Comparison of ENCODE assay signal across 13 mouse cellular contexts in genomic region chr10:42029502-42029901, GRCm38 (mm10). TPM values are rescaled to one million over a fixed set of nuclear protein-coding genes. Genes with fewer than 3 reads are reported as not detected.
A peak's percentile ranks its signal among the peaks of the same experiment; 100 is the strongest.
DNase-seq lines count a peak whose midpoint lies in the region; ATAC-seq and TF ChIP-seq lines count a peak whose summit lies in the region.
"Had no signal": no experiment of that assay in that cellular context is flagged by ENCODE, and none has a peak within 500 bp of the region (broad histone marks: within the 10 kb centered on the region; RNA-seq: fewer than 3 reads in every experiment).

No protein-coding gene starts in this region.

- TF ChIP-seq POLR2A in ES-Bruce4 (IDR thresholded peaks at IDR 0.05; ENCODE audit: insufficient read depth, low read length): no peak

- 72% methylated on average over 5 of the region's 5 CpGs for WGBS in hindbrain, postnatal 0 days
- 74% methylated on average over 5 of the region's 5 CpGs for WGBS in hindbrain, embryonic 12.5 days
- WGBS in forebrain, embryonic 11.5 days: 79% methylated on average over 5 of the region's 5 CpGs

- no peak for DNase-seq in hindbrain, postnatal 0 days (ENCODE audit: low spot score)
- DNase-seq in c-Kit-negative CD71-positive TER-119-positive erythroid progenitor cells, embryonic 14.5 days (ENCODE audit: low read depth, low spot score): peak; percentile 4
- peak; percentile 20 for DNase-seq in naive thymus-derived CD4-positive, alpha-beta T cell, adult 2 months (ENCODE audit: low read depth)
- DNase-seq in forebrain, embryonic 11.5 days (ENCODE audit: low spot score): no peak
- DNase-seq: heart, adult 18-20 months; kidney, postnatal 14 days; lung, postnatal 36 days had no signal

- no peak overlapping the region for H3K4me2 ChIP-seq in hindbrain, postnatal 0 days (ENCODE audit: low read depth, low read length)
- no peak overlapping the region for H3K4me2 ChIP-seq in hindbrain, embryonic 12.5 days (replicated peaks)
- H3K4me2 ChIP-seq in forebrain, embryonic 11.5 days (ENCODE audit: low read depth, low read length, severe bottlenecking): no peak overlapping the region
- H3K4me2 ChIP-seq: forebrain, embryonic 15.5 days; hindbrain, embryonic 13.5 days had no signal

- no peaks in the 10 kb centered on the region for H3K36me3 ChIP-seq in hindbrain, postnatal 0 days (ENCODE audit: insufficient read depth, low read length)
- no peaks in the 10 kb centered on the region for H3K36me3 ChIP-seq in hindbrain, embryonic 12.5 days
- H3K36me3 ChIP-seq in ES-Bruce4 (ENCODE audit: control insufficient read depth, insufficient read depth, low read length, poor library complexity, severe bottlenecking): no peaks in the 10 kb centered on the region
- no peaks in the 10 kb centered on the region for H3K36me3 ChIP-seq in forebrain, embryonic 11.5 days (ENCODE audit: control insufficient read depth, insufficient read depth, low read length)
- H3K36me3 ChIP-seq: forebrain, embryonic 15.5 days; hindbrain, embryonic 13.5 days had no signal

- H3K4me1 ChIP-seq in hindbrain, postnatal 0 days (ENCODE audit: insufficient read depth, low read length): no peaks in the 10 kb centered on the region
- peaks cover 5% of the 10 kb centered on the region; the same call in 1 of the 2 replicates for H3K4me1 ChIP-seq in hindbrain, embryonic 12.5 days
- H3K4me1 ChIP-seq in ES-Bruce4 (ENCODE audit: control insufficient read depth, insufficient read depth, low read length): peaks cover 2% of the 10 kb centered on the region
- no peaks in the 10 kb centered on the region for H3K4me1 ChIP-seq in forebrain, embryonic 11.5 days (replicated peaks; ENCODE audit: control insufficient read depth, insufficient read depth, low read length)
- H3K4me1 ChIP-seq: forebrain, embryonic 15.5 days had no signal

- no peak overlapping the region for H3K4me3 ChIP-seq in hindbrain, postnatal 0 days (ENCODE audit: low read length)
- no peak overlapping the region for H3K4me3 ChIP-seq in hindbrain, embryonic 12.5 days
- no peak overlapping the region for H3K4me3 ChIP-seq in ES-Bruce4 (ENCODE audit: low read depth, low read length)
- no peak overlapping the region for H3K4me3 ChIP-seq in forebrain, embryonic 11.5 days (ENCODE audit: low read depth, low read length)
- H3K4me3 ChIP-seq: forebrain, embryonic 15.5 days; hindbrain, embryonic 13.5 days had no signal

- H3K9me3 ChIP-seq in hindbrain, postnatal 0 days (ENCODE audit: low read length): no peaks in the 10 kb centered on the region
- H3K9me3 ChIP-seq in hindbrain, embryonic 12.5 days (replicated peaks): no peaks in the 10 kb centered on the region
- H3K9me3 ChIP-seq in ES-Bruce4 (replicated peaks; ENCODE audit: control insufficient read depth, insufficient read depth, low read length, poor library complexity, severe bottlenecking): no peaks in the 10 kb centered on the region
- no peaks in the 10 kb centered on the region for H3K9me3 ChIP-seq in forebrain, embryonic 11.5 days (ENCODE audit: control insufficient read depth, low read length)
- H3K9me3 ChIP-seq: forebrain, embryonic 15.5 days; hindbrain, embryonic 13.5 days had no signal

- TF ChIP-seq EP300 in ES-Bruce4 (IDR thresholded peaks at IDR 0.05; ENCODE audit: insufficient read depth, low read depth, low read length): no peak

- no peak overlapping the region for H3K9ac ChIP-seq in hindbrain, postnatal 0 days (replicated peaks; ENCODE audit: low read length)
- H3K9ac ChIP-seq in hindbrain, embryonic 12.5 days: no peak overlapping the region
- H3K9ac ChIP-seq in ES-Bruce4 (ENCODE audit: low read depth, poor library complexity, severe bottlenecking): no peak overlapping the region
- H3K9ac ChIP-seq in forebrain, embryonic 11.5 days (ENCODE audit: low read length): no peak overlapping the region
- H3K9ac ChIP-seq: forebrain, embryonic 15.5 days; hindbrain, embryonic 13.5 days had no signal

- H3K27ac ChIP-seq in hindbrain, postnatal 0 days: no peak overlapping the region
- H3K27ac ChIP-seq in hindbrain, embryonic 12.5 days: no peak overlapping the region
- no peak overlapping the region for H3K27ac ChIP-seq in ES-Bruce4 (ENCODE audit: insufficient read depth, low read length)
- no peak overlapping the region for H3K27ac ChIP-seq in forebrain, embryonic 11.5 days (ENCODE audit: low read depth, low read length)
- H3K27ac ChIP-seq: forebrain, embryonic 15.5 days; hindbrain, embryonic 13.5 days had no signal

- no peak for ATAC-seq in hindbrain, postnatal 0 days
- no peak for ATAC-seq in hindbrain, embryonic 12.5 days (ENCODE audit: low FRiP score)
- no peak for ATAC-seq in forebrain, embryonic 11.5 days (replicated peaks; ENCODE audit: low FRiP score)
- ATAC-seq in erythroblast, adult 5-6 weeks (replicated peaks; ENCODE audit: low FRiP score, poor library complexity, severe bottlenecking): no peak
- ATAC-seq: forebrain, embryonic 15.5 days; Patski had no signal

- no peaks in the 10 kb centered on the region for H3K27me3 ChIP-seq in hindbrain, postnatal 0 days (ENCODE audit: insufficient read depth, low read length)
- no peaks in the 10 kb centered on the region for H3K27me3 ChIP-seq in hindbrain, embryonic 12.5 days
- no peaks in the 10 kb centered on the region for H3K27me3 ChIP-seq in ES-Bruce4 (ENCODE audit: control insufficient read depth, insufficient read depth, low read length, poor library complexity, severe bottlenecking)
- no peaks in the 10 kb centered on the region for H3K27me3 ChIP-seq in forebrain, embryonic 11.5 days (ENCODE audit: control insufficient read depth, insufficient read depth, low read length)
- H3K27me3 ChIP-seq: forebrain, embryonic 15.5 days; hindbrain, embryonic 13.5 days; Patski had no signal

- TF ChIP-seq CTCF in hindbrain, postnatal 0 days (IDR thresholded peaks at IDR 0.05; ENCODE audit: low read depth): peak; percentile 16; the same call in 1 of the 2 replicates
- peak; percentile 44 for TF ChIP-seq CTCF in ES-Bruce4 (IDR thresholded peaks at IDR 0.05; ENCODE audit: low read depth, low read length)

RNA-seq across cellular contexts. Expression of gene Armc2, which starts 11.3 kb away (rescaled TPM):
- total RNA-seq in hindbrain, postnatal 0 days (2014; rRNA removed): 4.6 and 9.1 TPM in 2 replicates
- polyA plus RNA-seq in hindbrain, postnatal 0 days (2015; fragmentation: Nextera tagmentation; extraction: Ambion mirVana): 9.7 and 11.7 TPM in 2 replicates
- 4.7 and 4.8 TPM in 2 replicates for polyA plus RNA-seq in hindbrain, embryonic 12.5 days (2016; fragmentation: Nextera tagmentation; extraction: Ambion mirVana)
- 1.2 and 3.2 TPM in 2 replicates for polyA plus RNA-seq in ES-Bruce4 (2011; ENCODE audit: insufficient read depth, insufficient read length, low read depth, missing spikeins)
- 4.5 and 5.7 TPM in 2 replicates for polyA plus RNA-seq in forebrain, embryonic 11.5 days (2014; fragmentation: Nextera tagmentation; extraction: Ambion mirVana)
- total RNA-seq in erythroblast, adult 5-6 weeks (2015; ENCODE audit: low replicate concordance): not detected in 2 replicates
- not detected in 2 replicates for total RNA-seq in erythroblast, adult 5-6 weeks (2017; ENCODE audit: low replicate concordance)

Comparison
In these comparisons a context has a peak if more than half of its experiments do, and no peak if none do; other contexts are left out.
1. DNase-seq: peak in c-Kit-negative CD71-positive TER-119-positive erythroid progenitor cells, embryonic 14.5 days (single experiment) and naive thymus-derived CD4-positive, alpha-beta T cell, adult 2 months (single experiment); none in hindbrain, postnatal 0 days (single experiment) and forebrain, embryonic 11.5 days (single experiment).